Mouse (Mus musculus) ES-CJ7 (cell line): ENCODE results near the gene Phtf1.

ENCODE experiments used
- DNase-seq: peaks from one replicate; pipeline ENCODE4 v3.0.0; 2011; ENCODE audit warnings: low read depth, low spot score

Phtf1 gene

GRCm38 (mm10) chr3:104020101-104020500 lies 52.2 kb downstream of the Phtf1 start:
- no peak for DNase-seq

- no peak for DNase-seq
Observed at GRCm38 (mm10) chr3:104026938-104027337, 59.0 kb downstream of the Phtf1 start.

GRCm38 (mm10) chr3:104032086-104032485 lies 64.2 kb downstream of the Phtf1 start:
- no peak for DNase-seq

- DNase-seq, result no peak
Observed at GRCm38 (mm10) chr3:104032747-104033146, 64.8 kb downstream of the Phtf1 start.

- no peak for DNase-seq
Observed at GRCm38 (mm10) chr3:104059001-104059622, 91.2 kb downstream of the Phtf1 start.

- DNase-seq, result no peak
Observed at GRCm38 (mm10) chr3:104069395-104069794, 101.5 kb downstream of the Phtf1 start.
